Mouse (Mus musculus) B cell, adult 2 months (primary cell): ENCODE measurements at regions not wholly inside any gene's neighbourhood (a gene's known extent, or its start where the extent isn't known, plus 50 kb on each side); places are given as distances from the start of the nearest gene placed in this dataset.

Experiments used
- DNase-seq, 2 experiments: peaks; one replicate each; pipeline ENCODE4 v3.0.0; 2022

DNA sequence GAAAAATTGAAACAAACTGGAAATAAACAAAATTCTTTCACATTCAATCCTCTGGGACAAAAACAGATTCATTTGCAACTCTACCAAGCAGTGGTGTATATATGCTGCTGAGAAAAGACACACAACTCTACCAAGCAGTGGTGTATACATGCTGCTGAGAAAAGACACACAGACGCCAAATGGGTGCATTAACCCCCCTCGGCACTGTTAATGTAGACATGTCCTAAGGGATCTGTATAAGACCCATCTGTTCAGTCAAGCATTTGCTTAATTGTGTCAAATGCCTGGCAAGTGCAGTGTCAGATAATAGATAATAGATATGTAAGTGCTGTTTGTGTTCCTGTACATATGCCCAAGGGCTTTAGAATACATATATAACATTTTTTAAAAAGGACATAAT lies 1035.2 kb upstream of the B3galt2 start:
- DNase-seq: no peak

DNA sequence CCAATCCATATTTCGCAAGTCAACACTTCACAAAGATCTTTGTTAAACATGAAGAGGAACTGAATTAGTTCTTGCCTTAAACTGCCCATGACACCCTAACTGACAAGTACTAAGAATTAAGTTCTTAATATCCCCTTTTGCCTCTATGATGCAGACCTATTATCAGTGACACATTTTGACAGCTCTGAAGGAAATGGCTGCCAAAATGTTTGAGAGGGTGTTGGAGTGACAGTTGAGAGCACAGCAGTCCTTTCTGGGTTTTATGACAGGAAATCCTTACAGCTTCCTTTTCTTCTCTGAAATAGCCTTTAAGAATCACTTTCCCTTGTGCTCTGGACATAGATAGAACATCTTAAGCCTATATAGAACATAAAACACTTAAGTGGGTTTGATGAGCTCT lies 1034.4 kb upstream of the B3galt2 start:
- no peak for DNase-seq

DNA sequence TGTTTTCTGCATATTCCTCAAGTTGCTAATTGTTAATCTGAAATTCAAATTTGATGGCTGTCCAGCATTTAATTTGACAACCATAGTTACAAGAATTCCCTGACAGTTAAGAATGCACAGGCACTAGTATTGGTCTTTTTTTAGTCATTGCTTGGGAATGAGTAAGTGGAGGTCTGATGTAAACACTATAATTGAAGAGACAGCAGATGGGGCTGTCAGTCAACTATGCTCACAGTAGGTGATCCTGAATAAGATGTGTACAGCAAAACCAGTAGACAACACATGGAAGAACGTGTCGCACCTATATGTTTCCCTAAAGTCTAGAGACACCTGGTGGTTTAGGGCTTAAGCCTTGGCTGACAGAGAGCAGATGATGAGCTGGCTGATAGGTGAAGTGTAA lies 1019.0 kb upstream of the B3galt2 start:
- no peak for DNase-seq

DNA sequence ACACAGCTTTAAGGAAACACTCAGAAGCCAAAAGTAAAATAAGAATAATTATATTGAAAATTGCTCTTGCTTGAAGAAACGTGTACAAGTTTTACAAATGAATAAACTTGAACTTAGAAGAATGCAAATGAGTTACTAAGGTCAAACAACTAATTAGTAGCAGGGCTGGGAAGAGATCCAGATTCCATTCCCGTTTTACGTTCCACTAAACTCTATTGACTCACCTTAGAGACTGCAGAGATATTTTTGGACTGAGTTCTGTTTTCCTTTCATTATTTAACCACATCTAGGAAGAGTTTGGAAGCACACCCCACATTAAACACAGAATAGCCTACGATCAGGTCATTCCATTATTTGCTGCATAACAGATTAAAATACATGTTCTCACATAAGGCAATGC lies 1016.2 kb upstream of the B3galt2 start:
- no peak for DNase-seq

DNA sequence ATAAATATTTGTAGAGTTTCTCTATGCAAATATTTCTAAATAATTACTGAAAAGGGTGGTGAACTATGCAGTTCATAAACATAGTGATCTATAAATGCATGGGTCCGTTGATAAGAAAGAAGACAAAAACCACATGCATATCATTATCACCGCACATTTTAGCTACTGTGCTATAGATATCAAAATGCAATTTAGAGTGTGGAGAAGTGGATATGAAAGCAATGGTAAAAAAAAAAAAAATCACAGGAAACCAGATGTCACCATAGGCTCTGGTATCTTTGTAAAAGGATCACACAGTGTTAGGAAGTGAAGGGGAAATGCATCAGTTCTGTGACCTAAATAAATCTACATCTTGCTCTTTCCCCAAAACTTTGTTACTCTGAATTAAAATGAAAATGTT lies 985.2 kb upstream of the B3galt2 start:
- no peak for DNase-seq

DNA sequence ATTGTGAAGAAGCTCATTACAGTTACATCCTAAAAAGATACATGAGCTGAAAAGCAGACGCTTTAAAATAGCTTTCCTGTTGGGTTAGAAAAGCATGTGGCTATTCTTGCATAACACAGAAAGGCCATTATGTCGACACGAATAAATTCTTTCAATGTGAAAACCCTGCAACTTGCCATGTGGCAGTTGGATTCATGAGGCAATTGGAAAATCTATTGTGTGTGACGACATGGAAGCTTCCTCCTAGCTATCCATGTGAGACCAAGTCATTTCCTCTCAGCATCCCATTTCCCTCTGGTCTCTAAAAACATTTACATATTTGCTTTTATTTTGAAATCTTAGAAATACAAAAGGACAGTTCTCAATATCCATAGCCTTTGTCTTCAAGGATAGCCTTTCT lies 975.2 kb upstream of the B3galt2 start:
- DNase-seq: no peak

DNA sequence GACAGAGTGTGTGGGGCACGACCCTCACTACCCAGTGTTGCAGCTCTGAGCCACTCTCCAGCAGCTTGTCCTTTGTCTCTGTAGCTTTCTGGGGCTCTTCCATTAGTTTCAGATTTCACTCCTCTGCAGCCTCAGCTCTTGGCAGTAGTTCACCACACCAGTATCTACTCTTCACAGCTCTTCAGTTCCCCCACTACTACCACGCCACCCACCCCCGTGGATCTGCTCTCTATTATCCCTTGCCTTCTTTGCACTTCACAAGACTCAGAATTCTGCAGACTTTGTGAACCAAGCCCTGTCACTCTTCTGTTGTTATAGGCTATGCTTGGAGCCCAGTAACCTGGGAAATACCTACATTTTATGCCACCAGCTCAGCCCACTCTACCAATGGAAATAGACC lies 960.5 kb upstream of the B3galt2 start:
- no peak for DNase-seq

DNA sequence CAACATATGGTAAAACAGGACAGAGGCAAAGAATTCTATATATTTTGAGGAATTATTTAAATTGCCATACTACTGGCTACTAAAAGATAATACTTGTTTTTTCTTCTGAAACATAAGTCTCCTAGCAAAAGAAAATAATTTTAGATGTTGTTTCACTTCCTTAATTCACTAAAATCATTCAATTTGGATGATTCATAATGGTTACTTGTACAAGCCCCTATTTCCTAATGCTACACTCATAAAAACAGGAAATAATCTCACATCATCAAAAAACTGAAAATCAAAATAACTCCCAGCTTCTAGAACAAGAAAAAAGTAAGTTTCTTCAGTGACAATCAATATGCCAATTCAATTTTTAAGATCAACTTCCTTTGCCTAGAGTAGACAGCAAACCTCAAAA lies 951.6 kb upstream of the B3galt2 start:
- no peak for DNase-seq

DNA sequence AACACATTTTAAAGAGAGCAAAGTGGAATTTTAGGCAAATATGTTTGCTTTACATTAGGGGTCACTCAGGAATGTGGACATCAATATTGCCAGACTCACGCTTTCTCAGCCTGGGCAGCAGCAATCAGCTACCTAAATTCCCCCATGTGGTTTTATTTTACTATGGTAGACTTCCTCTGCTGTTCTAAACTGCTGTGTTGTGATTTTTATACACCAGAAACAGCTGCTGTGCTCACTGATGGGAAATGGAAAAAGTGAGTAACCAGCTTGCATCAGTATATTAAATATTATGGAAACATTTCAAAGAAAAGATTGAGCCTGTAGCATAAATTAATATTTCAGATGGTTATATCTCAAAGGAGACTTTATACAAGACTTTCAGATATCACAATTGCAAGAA lies 945.3 kb upstream of the B3galt2 start:
- DNase-seq: no peak

DNA sequence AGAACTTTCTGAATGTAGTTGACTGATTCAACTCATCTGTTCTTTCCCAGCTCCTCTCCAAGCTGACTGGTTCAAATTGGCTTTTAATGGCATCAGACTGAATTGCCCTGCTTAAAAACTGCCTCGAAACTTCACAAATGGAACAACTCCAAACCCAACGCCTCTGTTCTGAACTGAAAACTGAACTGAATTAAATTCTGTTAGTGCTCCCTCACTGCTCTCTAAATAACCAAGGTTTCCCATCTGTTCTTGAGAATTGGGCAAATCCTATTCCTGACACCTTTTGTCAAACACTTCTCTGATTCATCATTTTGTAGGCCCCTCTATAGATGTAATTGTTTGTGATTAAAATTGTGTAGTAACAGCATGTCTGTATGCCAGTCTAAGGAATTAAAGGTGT lies 932.2 kb upstream of the B3galt2 start:
- DNase-seq: no peak

DNA sequence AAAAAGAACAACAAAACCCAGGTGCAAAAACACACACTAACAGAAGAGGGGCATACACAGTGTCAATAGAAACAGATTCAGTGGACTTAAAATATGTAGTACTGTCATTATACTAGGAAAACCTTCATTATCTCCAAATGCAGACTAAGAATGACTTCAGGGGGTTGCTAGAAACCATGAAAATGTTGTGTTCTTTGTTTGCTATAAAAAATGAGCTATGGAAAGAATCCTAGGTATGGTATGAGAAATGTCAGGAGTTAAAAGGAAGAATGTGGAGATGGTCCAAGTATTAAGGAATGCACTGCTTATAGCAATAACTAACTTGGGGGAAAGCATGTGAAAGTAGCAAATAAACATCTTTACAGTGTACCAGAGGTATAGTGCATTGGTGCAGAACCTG lies 910.2 kb upstream of the B3galt2 start:
- no peak for DNase-seq

DNA sequence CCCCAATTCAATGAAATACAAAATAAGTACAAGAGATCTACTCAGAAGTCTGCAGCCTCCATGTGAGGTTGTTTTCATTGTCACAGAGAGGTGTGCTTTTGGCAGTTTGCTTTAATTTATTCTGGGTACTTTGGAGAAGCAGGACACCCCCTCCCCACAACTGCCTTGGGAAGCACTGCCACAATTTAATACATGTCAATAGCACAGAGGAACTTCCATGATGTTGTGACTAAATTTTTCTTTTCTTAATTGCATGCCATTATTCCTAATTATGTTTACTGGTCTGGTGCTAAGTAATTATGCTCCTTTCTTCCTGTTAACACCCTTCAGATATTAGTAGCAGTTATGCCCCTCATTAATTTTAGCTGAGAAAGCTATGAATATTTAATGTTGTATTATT lies 906.4 kb upstream of the B3galt2 start:
- DNase-seq: no peak

DNA sequence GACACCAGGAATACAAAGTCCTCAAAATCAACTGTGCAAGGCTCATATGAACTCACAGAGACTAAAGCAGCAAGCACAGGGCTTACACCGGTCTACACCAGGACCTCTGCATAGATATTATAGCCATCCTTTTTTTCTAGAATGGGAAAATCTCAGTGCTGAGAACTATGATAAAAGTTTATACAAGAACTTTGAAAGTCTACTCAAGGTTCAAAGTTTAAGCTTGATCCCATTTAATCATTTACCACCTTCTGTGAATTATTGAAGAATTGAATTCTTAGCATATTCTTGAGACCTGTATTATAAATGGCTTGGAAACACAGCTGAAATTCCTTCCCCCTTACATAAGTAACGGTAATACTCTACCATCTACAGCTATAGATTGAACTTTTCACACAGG lies 902.1 kb upstream of the B3galt2 start:
- DNase-seq: no peak

DNA sequence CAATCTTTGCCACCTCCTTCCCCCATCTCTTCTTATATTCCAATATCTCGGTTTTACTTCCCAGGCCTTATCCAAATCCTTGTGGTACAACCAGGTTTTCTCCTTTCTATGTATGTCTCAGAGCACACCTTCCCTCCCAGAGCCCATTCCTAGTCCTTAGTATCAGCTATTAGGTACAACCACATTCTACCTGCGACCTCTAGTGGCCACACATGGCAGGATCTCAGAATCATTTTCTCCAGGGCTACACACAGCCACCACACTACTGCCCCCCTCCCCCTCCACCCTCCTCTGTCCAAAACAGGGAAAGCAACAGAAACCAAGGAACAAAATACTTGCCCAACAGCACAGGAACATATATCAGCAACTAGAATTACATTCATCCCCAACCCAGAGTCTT lies 898.2 kb upstream of the B3galt2 start:
- DNase-seq: peak in 1 of 2 experiments; percentile 4

DNA sequence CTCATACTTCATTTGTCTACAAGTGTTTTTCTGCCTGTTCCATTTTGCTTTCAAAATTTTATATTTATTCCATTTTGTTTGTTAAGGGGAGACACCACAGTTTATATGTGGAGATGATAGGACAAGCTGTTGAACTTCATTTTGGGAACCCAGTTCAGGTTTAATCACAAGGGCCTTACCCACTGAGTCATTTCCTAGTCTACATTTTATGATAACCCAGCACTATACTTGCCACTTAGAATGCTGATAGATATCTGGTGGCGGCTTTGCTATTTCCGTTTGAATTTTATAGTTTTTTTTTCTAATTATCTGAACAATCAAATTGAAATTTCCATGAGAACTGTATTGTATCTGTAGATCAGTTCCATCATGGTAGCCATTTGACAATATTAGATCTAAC lies 869.5 kb upstream of the B3galt2 start:
- DNase-seq: no peak
